Mouse (Mus musculus) cerebral cortex, adult 2 months (tissue): ENCODE data around the gene Rtp1.

Experiments used
- WGBS: fragments of 180-500 bp; shearing (Covaris S2); methylation state at CpG from one replicate; pipeline ENCODE4 v1.1.7; 2018; 5-methylcytosine and 5-hydroxymethylcytosine counted together

Rtp1 gene

DNA sequence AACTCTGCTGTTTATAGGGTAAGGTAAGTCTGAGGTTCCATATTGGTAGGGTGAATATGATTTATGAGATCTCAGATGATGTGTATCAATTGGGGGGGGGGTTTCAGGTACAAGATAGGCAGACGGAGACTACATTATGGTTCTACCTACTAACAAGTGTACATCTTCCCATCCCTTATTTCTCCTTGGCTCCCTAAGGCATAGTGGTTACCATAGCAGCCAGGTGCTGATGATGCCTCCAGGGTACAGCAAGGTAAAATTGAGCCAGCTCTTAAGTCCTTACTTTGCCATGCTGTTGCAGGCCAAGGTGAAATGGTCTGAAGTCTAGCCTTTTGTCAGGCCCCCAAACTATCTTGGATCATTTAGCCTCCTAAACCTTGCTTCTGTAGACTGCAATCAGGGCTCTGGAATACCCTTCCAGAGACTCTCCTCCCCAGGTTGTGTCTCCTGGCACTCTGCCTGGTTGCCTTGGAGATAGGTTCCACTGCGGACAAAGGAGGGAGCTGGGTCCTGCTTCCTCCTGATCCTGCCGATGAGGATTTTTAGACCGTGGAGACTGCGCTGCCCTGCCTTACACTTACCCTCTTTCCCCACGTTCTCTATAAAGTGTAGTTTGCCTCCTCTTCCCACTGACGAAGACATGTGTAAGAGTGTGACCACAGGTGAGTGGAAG lies at the start of gene Rtp1:
Rtp1 (plus strand) TSS at position 487 of the 673 bp plus-strand sequence.
- WGBS: 73% methylated on average over 7 of the region's 7 CpGs

DNA sequence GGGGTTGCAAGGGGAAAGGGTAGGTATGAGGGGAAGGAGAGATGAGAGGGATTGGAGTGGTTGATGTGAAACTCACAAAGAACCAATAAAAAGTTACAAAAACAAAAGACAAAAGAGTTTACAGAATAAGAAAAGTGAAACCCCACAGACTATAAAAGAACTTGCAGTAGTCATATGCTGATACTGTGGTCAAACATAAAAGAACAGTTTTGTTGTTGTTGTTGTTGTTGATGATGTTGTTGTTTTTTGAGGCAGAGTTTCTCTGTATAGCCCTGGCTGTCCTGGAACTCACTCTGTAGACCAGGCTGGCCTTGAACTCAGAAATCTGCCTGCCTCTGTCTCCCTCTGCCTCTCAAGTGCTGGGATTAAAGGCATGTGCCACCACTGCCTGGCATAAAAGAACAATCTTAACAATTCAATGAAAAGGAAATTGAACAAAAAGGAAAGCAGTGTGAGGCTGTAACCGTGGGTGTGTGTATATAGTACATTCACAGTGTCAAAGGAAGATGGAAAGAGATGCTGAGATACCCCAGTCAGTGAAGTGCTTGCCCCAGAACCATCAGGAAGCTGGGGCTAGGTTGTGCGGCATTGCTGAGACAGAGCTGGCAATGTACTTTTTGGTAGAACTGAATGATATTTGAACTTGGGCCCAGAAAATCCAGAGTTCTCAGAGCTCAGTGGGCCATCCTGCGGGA lies 49.2 kb upstream of the Rtp1 start:
- WGBS: 83% methylated on average over 3 of the region's 3 CpGs

DNA sequence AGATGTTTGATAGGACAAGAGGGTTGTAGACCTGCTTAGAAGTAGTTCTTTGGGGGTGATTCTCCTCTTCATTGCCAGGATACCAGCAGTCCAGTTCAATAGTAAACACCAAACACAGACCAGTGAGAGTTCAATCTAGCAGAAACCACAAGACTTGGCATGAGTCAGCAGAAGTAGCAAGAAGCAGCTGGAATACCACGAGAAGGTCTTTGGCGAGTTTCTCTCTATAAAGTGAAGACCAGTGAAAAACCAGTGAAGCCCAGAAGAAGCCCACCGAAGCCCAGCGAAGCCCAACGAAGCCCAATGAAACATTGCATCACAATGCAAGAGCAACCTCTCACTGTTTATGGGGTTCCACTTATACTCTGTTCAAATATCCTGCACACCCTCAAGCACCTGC lies 31.0 kb upstream of the Rtp1 start:
- 88% methylated on average over 5 of the region's 5 CpGs for WGBS

DNA sequence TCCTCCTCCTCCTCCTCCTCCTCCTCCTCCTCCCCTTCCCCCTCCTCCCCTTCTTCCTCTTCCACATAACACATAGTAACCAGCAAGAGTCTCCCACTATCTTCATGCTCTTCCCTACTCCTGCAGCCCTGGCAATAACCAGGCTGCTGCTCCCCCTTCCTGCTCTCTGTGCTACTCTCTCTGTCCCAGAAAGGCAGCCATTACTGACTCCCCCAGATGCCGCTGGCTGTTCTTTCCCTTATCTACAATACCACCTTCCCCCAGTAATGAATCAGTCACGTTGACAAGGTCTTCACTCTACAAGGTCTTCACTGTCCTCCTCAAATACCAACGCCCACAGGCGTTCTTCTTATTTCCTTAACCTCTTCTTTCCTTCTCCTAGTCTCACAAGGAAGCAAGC lies 27.5 kb upstream of the Rtp1 start:
- 65% methylated on average over 4 of the region's 4 CpGs for WGBS

DNA sequence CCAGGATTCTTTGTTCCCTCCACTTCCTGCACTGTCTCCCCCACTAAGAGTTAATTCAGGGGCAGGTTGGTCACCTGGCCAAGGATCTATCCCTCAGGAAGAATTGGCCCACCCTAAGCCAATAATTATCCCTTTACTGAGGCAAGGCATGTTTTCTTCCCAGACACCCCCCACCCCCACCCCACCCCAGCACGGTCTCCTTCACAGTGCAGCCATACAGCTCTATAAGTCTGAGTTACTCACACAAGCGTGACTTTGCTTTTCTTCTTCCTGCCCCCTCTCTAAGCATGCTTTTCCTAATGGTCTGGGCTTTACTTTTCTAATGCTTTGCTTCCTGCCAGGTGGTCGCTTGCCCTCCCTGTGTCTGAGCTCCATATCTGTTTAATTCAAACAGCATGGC lies 27.0 kb upstream of the Rtp1 start:
- WGBS: 82% methylated on average over 3 of the region's 3 CpGs

DNA sequence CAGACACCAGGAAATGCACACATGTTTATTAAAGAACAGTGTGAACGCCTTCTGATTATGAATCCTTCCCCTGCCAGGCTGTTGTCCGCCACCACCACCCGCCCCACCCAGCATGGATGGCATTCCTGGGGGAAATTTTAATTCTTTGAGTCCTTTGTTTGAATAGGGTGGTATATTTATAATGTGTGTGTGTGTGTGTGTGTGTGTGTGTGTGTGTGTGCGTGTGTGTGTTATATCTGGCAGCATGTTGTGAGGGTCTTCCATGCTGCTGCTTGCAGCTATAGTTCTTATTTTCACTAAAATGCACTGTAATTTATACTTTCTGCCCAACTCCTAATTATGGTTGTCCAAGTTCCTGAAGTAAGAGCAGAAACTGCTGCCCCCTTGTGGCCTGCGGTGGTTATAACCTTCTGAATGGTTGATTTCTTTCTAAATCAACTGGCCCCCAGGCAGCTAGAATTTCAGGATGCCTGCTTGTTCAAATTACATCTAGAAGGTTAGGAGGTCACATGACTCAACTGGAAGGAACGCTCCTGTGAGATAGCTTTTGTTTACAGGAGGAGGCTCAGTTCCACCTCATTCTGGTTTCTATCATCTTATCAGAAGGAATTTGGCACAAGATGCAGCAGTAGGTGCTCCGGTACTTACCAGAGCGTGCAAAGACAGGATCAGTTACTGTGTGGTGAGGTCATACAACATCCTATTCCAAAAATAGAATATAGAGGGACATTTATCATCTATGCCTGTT lies 25.8 kb upstream of the Rtp1 start:
- 45% methylated on average over 8 of the region's 8 CpGs for WGBS

GRCm38 (mm10) chr16:23412930-23413329 lies 16.0 kb upstream of the Rtp1 start:
- WGBS: 54% methylated on average over 6 of the region's 6 CpGs

GRCm38 (mm10) chr16:23416261-23416656 lies 12.7 kb upstream of the Rtp1 start:
- 52% methylated on average over 10 of the region's 10 CpGs for WGBS

- 65% methylated on average over 9 of the region's 9 CpGs for WGBS
Observed at GRCm38 (mm10) chr16:23416657-23417293, 12.2 kb upstream of the Rtp1 start.

DNA sequence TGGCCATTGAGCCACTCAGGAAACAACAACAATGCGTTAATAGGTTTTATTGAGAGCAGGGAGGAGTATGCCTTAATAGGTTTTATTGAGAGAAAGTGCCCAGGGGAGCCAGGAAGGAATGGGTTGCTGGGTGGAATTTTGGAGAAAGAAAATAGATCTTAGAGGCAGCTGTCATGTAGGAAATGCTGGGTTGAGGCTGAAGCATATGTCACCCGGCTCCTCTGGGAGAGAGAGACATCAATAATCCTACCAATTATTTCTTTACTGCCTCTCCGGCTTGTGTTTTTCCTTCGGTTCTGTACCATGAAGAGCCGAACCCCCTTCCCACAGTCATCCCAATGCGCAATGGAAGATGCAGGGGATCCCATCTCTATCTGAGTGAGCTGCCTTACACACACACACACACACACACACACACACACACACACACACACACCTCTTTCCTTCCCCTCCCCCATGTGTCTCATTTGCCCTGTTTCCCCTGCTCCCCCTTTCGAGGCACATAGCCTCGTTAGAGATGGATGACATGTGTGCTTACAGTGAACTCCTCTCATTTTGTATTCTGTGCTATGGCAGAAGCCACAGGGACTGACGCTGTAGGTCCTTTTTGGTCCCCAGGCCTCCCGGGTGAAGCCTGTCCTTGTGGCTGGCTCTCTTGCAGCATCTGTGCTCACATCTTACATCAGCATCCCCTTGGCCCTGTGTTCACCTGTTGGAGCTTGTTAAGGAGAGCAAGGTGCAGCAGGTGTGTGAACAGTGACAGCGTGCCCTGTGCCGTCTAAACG lies 11.3 kb upstream of the Rtp1 start:
- 80% methylated on average over 13 of the region's 13 CpGs for WGBS

GRCm38 (mm10) chr16:23419565-23420085 lies 9.3 kb upstream of the Rtp1 start:
- 86% methylated on average over 8 of the region's 8 CpGs for WGBS

GRCm38 (mm10) chr16:23423825-23424224 lies 5.1 kb upstream of the Rtp1 start:
- 56% methylated on average over 5 of the region's 5 CpGs for WGBS

DNA sequence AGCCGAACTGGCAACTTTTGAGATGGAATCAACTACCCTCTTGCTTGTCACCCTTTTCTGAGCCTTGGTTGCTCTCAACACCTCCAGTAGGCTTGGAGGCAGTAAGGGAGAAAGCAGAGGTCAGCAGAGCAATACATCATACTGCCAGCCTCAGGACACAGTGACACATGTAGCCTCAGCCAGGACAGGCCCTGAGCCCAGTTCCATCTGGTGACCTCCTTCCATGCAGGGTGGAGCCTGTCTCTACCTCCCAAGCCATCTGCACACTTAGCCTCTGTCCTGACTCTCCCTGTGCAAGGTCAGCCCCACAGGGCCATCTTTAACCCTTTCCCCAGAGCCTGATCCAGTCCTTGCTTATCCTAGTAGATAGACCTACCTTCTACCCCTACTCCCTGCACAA lies 1.2 kb upstream of the Rtp1 start:
- 97% methylated on average over 1 of the region's 1 CpGs for WGBS

- WGBS: 86% methylated on average over 8 of the region's 8 CpGs
Observed at GRCm38 (mm10) chr16:23429991-23430390, 1.1 kb downstream of the Rtp1 start.

- WGBS: 79% methylated on average over 12 of the region's 12 CpGs
Observed at GRCm38 (mm10) chr16:23437404-23438166, 8.7 kb downstream of the Rtp1 start.

- 94% methylated on average over 4 of the region's 4 CpGs for WGBS
Observed at GRCm38 (mm10) chr16:23444231-23444630, 15.3 kb downstream of the Rtp1 start.

DNA sequence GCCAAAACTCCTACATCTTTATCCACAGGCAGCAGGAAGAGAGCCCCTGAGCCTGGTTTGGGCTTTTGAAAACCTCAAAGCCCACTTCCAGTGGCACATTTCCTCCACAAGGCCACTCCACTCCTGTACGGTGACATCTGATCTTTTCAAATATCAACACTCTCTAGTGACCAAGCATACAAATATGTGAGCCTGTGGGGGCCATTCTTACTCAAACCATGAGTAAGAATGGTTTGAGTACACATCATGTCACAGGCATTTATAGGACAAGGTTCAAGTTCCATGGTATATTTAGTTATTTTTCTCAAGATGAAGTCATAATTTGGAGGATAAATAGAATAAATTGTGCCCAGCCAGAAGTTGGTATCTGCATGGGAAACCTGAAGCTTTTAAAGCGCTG lies 21.0 kb downstream of the Rtp1 start:
- 82% methylated on average over 2 of the region's 2 CpGs for WGBS

DNA sequence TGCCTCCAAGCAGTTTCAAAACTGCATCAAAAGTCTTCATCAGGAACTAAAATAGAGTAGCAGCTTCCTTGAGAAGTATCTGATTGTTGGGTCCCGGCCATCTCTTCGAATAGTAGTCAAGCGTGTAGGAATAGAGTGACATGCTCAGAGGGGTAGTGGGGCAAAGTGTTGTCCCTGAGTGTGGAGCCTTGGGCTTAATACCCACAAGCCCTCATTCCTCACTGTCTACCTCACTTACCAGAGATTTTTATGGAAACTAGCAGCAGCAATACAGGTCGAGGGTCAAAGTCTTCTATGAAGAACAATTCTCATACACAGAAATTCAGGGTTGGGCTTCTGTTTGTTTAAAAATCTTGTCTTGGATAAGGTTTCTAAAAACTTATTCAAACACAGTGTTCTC lies 21.9 kb downstream of the Rtp1 start:
- 86% methylated on average over 4 of the region's 4 CpGs for WGBS

GRCm38 (mm10) chr16:23452476-23452875 lies 23.5 kb downstream of the Rtp1 start:
- WGBS: 22% methylated on average over 3 of the region's 3 CpGs

- 60% methylated on average over 6 of the region's 6 CpGs for WGBS
Observed at GRCm38 (mm10) chr16:23454376-23454775, 25.4 kb downstream of the Rtp1 start.

GRCm38 (mm10) chr16:23456534-23456933 lies 27.6 kb downstream of the Rtp1 start:
- 81% methylated on average over 3 of the region's 3 CpGs for WGBS
